Mouse (Mus musculus): Measurements from ENCODE around the gene Itgb1bp1.
A peak's percentile ranks its signal among the peaks of the same experiment; 100 is the strongest.

Itgb1bp1 gene

DNA sequence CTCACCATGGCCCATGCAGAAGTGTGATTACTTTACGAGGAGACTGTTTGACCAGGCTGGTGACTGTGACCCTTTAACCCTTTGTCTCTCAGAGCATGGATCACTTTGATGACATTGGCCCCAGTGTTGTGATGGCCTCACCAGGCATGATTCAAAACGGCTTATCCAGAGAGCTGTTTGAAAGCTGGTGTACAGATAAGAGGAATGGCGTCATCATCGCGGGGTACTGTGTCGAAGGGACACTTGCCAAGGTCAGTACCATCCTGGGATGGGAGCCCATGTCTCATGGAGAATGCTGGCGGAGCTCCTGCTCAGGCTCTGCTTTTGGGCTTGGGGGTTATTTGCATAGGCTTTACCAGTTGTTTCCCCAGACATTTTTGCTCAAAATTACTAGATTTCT lies 15.2 kb upstream of the Itgb1bp1 start:
- DNase-seq (ENCODE audit: extremely low spot score) = no peak

DNA sequence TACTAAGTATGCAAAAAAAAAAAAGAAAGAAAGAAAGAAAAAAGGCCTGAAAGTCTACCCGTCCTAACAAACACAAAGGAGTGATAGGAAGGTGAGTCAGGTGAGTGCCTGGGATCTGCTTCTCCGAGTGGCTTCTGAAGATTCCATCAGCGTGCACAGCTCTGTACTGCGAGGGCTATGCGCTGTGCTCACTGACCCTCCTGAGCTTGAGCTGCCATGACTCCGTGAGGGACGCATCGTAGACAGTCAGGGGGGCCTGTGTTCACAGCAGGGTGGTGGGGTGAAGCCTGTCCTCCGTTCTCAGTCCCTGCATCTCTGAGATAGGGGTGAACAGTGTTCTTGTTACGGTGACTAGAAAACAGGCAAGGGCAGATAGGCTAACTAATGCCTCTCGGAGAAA lies 12.8 kb upstream of the Itgb1bp1 start:
- no peak for DNase-seq (ENCODE audit: extremely low spot score)

DNA sequence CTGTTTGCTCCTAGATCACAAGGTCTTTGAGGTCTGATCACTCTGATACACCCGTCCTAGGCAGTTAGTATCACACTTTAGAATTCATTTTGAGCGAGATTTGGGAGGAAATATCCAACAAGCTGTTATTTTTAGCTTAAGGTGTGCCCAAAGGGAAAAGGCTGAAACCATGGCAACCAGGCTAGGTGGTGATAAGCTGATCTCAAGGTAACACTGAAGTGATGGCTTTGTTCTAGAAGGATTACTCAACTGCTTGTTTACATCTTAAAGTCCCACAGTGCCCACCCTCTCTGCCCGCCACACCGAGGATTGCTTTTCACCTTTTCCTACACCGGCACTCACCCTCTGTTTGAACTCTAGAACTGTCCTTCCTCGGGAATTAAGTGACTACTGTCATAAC lies 3.6 kb upstream of the Itgb1bp1 start:
- DNase-seq (ENCODE audit: extremely low spot score) = no peak

DNA sequence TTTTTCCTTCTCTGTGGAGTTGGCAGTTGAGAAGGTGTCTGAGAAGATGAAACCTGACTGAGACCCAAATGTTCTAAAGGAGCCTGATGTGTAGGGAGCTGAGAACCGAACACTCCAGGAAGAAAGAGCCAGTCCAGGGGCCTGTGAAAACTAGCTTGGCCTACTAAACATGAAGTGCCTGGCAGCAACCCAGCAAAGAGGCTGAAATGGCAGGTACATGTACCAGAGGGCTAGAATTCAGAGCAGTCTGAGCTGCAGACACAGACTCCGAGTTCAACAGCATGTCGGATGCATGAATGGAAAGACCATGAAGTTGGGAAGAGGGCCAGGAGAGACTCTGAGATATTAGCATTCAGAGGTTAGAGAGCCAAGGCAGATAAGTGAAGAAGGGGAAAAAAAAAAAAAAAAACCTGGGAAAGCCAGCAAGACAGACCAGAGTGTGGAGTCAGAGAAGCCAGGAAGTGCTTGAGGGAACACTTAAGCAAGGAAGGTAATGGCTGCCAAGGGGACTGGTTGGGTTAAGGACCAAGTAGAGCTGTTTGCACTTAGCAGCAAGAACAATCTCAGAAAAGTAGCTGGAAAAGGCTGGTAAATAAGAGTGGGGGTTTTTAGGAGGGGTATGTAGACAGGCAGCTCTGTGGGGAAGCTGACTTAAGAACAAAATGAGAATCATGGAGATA lies 2.8 kb upstream of the Itgb1bp1 start:
- no peak for DNase-seq (ENCODE audit: extremely low spot score)

DNA sequence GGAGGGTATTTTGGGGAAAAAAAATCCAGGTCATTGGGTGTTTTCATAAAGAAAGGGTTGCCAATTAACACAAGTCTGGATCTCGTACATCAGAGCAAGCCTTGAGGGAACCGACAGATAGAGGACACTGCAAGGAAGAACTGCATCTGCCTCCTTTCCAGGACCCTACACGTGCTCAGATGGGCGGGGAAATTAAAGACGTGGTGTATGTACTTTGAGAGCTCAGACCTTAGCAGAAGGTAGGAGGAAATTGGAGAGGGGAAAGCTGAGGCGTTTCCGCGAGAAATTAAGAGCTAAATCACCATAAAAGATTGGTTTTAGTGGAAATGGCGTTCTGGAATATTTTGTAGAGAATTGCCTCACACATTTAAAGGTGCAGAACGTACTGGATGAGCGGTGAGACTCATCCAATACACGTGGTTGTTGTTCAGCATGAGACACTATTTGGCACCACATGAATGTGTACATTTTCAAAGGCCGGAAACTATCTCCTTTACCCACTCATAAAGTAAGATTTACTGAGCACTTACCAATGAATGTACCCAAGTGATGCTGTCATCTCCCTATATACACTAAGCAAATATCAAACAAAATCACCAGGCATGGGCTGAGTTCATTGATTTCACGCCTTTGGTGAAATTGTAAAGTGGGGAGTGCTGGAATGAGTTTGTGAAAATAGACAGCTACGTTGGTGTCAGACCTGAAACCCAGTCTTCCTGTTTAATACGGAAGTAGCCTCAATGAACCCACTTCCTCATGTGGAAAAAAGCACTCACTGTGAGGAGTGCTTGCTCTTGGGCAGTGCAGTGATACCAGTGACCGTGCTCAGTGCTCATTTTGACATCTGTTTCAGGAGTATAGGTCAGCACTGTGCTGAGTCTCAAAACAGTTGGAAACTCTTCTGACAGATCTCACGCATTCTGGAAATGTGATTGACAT lies 897 bp upstream of the Itgb1bp1 start:
- DNase-seq (ENCODE audit: extremely low spot score) = no peak

DNA sequence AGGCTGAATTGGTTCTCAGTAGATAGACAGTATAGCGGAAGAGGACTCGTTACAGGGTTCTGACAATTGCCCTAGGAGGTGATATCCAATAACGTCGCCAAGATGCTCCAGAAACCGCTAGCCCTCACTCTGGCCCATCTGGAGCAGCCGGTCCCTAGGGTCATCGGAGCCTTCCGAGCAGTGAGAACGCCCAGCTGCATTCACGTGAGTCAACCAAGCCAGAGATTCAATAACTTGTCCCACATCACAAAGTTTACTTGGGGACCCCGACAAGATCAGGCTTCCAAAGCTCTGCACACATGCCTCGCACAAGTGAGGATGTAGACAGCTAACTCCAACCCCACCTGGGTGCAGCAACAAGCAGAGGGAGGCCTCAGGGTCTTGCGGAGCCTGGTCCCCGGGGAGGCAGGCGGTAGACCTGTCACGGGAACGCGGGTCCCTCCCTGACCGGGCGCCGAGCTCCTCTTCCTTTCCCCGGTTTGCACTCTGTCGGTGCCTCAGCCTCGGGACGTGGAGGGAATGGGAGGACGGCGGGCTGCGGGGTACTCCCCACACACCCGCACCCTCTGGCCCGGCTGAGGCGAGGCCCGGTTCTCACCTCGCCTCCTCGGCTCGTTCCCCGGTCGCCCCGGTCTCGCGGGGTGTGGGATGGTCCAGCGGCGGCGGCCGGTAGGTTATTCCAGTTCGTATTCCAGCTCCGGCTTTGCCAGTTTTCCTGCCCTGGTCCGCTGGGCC lies 409 bp downstream of the Itgb1bp1 start:
- no peak for DNase-seq (ENCODE audit: extremely low spot score)

DNA sequence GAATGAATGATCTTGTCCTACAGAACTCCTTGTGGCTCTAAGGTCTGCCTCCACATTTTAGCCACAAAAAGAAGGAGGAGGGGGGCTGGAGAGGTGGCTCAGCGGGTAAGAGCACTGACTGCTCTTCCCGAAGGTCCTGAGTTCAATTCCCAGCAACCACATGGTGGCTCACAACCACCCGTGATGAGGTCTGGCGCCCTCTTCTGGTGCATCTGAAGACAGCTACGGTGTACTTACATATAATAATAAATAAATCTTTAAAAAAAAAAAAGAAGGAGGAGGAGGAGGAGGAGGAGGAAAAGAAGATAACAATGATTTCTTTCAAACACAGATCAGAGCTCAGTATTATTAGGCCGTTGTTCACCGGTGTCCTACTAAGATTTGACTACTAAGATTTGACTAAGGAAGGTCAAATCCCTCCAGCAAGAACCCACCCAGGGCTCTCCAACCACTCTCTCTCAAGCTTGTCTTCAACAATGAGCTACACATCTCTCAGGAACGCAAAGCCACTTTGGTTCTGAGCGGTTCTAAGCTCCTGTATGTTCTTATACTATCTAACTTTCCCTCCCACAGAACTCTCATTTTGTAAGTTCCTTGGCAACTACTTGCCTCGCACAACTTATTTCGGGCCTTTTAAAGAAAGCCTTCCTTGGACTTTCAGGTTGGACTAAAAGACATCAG lies 1.2 kb downstream of the Itgb1bp1 start, which contains the start of gene Cpsf3:
Gene Cpsf3 (plus strand): TSS at position 631 of the 681 bp plus-strand sequence.
- DNase-seq (ENCODE audit: extremely low spot score) = no peak

DNA sequence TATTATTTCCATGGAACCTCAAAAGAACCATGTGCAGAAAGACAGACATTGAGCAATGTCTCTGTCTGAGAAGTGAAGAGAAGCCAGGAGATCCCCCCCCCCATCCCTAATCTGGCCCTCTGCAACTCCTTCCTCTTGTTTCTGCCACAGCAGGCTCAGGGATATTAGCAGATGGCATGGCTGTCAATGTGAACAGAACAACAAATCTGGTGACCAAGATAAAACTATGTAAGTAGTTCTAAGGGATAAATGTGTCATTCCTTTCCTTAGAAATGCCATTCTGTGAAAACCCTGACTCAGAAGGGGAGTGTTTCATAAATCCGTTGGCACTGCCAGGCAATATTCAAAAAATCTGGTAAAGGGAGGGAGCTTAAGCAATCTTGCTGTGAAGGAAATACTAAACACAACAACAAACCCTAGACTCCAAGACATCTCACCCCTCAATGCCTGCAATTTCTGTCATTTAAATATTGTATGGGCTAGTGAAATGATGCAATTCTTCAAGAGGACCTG lies 8.7 kb downstream of the Itgb1bp1 start:
- no peak for DNase-seq (ENCODE audit: extremely low spot score)

DNA sequence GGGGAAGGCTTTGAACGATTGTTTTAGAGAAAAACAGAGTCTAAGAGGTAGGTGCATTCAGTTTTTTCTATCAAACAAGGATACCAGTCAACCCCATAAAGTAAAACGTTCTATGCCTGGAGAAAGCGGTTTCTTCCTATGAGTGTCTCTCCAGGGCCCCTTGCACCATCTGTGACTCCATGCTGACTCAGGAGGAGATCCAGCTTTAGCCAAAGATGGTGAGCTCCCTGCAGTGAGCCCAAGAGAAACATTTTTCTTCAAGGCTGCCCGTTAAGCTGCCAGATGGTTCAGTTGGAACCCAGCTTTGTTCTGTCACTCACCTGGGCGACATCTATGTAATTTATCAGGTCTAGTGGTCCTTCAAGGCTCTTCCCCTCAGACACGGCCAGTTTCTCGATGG lies 11.6 kb downstream of the Itgb1bp1 start:
- no peak for DNase-seq (ENCODE audit: extremely low spot score)

DNA sequence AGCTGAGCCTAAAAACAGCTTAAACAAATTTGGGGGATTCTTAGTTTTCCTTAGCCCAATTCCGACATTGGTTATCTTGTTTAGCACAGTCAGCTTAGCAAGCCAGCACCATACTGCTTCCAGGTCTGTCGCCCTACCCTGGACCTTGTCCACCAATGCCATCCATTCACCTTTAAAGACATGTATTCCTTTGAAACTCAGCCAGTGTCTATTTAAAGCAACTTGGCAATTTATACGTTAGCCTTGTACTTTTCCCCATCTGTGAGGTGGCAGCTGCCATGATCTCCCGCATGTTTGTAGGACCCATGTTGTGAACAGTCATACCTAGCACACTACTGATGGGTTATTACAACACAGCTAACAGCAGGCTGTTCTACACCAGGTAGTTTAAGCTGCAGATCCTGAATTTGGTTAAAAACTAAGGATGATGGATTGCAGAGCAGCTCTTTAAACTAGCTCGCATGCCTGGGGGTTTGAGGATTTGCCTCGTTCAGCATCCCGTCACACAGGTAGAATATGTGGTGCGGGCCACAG lies 17.9 kb downstream of the Itgb1bp1 start:
- DNase-seq (ENCODE audit: extremely low spot score) = no peak

DNA sequence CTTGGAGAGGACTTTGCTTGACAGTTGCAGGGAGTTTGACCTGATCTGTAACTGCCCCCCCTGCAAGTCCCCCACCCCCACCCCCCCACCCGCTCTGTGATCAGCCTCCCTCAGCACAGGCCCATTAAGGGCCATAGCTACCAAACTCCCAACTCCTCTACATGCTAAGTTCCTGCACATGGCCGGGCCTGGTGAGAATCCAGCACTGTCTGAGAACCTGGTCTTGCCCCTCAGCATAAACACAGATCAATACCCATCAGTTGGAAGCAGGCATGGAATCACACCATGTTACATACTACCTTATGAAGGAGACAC lies 19.3 kb downstream of the Itgb1bp1 start:
- DNase-seq (ENCODE audit: extremely low spot score) = no peak

DNA sequence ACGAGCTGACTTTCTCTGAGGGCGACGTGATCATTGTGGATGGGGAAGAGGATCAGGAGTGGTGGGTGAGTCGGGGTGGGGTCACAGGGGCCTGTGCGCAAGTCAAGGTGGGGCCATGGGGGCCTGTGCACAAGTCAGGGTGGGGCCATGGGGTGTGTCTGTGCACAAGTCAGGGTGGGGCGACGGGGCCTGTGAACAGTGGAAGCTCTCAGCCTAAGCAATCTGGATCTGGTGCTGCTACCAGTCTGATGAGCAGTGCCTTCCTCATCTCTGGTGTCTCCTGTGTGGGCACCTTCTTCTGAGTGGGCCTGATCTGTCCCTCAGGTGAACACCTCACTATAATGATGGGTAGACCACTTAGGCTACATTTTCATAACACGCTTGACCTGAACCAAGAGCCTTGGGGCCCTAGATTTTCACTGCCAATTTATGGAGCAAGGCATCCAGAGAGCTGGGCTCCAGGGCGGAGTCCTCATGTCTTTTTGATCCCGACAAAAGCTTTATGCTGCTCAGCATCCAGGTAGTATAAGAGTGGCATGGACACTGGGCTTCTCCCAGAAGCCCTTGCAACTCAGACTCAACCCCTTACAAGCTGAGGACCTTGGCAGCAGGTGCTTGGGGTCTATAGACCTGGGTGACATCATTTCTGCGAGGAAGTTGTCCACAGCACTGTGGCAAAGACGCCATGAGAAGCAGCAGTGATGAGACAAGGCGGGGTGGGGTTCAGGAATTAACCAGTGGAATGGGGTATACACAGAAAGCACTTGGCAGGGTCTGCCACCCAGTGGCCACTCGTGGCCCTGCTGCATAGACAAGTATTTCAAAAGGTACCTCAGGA lies 19.9 kb downstream of the Itgb1bp1 start:
- DNase-seq (ENCODE audit: extremely low spot score) = peak; percentile 40

DNA sequence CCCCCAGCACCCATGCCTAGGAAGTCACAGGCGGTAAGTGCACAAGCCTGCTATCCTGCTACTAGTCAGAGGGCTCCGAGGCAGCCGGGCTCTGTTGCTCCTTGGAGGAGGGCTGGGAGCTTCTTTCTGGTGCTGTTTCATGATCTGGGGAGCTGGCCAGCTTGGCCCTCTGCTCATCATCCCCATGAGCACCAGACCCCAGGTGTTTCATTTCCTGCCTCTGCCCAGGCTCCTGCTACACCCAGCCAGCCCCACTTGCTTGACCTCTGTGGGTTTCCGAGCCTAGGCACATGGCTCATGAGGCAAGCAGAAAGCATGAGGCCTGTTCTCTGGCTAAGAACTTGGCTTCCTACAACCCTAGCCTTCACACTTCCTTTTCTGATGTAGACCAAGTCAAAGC lies 20.6 kb downstream of the Itgb1bp1 start:
- no peak for DNase-seq (ENCODE audit: extremely low spot score)

DNA sequence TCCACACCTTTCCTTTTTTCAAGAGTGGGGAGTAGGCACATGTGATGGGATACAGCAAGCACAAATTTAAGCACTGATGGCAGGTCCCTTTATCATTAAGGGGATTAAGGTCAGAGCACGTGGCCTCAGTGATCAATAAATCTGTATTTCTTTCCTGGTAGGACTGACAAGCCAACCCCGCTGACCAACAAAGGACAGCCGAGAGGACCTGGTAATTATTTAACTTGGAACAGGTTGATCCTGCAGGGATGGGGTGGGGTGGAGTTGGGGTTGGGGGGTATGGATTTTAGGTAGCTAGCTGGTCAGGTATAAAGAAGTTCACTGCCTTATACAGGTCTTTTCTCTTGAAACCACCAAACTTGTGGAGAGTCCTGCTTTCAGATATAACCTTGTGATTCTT lies 21.1 kb downstream of the Itgb1bp1 start:
- no peak for DNase-seq (ENCODE audit: extremely low spot score)

DNA sequence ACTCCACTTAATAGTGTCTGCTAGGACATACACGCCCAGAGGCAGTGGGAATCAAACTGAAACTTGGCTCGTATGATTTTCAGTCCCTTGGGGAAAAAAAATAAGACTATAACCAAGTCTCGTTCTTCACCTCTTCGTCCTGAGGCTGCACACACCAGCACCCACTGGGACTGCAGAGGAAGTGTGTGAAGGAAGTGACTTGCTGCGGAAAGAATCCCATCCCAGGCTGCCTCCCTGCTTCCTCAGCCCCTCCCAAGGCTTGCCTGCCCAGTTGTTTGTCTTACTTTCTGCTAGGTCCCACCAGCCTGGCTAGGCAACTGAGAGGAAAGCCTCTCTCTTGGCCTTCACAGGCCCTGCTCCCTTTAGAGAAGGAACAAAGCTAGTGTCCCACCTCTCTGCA lies 21.8 kb downstream of the Itgb1bp1 start:
- DNase-seq (ENCODE audit: extremely low spot score) = no peak

DNA sequence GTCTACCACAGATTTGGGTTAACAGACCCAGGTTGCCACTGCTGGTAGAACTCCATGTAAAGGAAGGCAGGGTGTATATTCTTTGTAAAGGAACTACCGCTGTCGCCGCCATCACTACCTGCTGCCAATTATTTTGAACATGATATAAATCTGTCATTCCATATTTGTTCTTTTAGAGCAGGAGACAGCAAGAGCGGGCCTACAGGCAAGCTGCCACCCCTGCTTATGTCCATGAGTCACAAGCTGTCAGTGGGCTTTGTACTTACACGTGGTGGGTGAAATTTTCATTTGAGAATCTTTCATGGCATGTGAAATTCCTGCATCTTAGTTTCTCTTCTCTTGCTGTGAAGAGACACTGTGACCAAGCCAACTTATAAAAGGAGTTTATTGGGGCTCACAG lies 22.8 kb downstream of the Itgb1bp1 start:
- no peak for DNase-seq (ENCODE audit: extremely low spot score)

DNA sequence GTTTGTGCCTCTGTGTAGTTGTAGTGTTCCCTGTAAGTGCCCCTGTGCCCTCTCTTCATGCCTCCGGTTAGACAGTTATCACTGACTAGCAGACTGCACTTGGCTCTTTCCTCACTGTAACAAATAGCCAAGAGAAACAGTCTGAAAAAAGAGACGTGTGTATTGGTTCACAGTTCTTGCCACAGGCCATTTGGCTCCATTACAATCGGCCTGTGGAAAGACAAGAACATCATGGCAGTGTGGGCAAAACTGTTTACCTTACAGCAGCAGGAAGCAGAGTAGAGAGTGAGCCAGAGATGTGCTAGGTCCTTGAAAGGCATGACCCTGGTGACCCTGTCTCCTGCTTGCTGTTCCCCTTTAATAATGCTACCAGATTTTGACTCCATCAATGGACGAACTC lies 24.6 kb downstream of the Itgb1bp1 start:
- DNase-seq (ENCODE audit: extremely low spot score) = no peak

DNA sequence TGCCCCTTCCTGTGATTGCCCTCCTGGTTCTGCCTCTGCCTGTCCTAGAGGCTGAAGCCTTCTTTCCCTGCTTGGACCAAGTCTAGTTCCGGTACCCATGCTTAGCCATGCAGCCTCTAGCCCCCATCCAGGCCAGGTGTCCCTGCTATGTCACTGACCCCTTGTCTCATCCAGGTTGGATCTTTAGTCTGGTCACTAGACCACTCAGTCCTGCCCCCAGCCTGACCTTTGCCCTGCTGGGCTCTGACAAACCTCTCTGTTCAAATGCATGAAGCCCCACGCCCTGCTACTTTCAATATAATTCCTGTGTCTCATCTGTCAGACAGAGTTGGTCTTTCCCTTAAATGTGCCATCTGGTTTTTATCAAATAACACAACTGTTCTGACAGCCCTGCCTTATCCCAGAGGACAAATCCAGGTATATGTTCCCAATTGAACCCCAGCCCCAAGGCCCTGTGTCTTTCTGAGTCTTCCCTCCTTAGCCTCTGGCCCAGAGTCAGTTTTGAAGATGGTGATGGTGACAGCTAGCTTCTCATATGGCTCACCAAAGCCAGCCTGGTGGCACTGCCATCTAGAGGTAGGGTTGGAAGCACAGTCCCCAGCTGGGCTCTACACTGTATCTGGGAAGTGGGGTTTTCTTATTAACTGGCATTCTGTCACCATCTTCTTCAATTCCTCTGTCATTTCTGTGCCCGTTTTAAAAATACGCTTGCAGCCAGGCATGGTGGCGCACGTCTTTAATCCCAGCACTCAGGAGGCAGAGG lies 25.4 kb downstream of the Itgb1bp1 start:
- DNase-seq (ENCODE audit: extremely low spot score) = no peak

DNA sequence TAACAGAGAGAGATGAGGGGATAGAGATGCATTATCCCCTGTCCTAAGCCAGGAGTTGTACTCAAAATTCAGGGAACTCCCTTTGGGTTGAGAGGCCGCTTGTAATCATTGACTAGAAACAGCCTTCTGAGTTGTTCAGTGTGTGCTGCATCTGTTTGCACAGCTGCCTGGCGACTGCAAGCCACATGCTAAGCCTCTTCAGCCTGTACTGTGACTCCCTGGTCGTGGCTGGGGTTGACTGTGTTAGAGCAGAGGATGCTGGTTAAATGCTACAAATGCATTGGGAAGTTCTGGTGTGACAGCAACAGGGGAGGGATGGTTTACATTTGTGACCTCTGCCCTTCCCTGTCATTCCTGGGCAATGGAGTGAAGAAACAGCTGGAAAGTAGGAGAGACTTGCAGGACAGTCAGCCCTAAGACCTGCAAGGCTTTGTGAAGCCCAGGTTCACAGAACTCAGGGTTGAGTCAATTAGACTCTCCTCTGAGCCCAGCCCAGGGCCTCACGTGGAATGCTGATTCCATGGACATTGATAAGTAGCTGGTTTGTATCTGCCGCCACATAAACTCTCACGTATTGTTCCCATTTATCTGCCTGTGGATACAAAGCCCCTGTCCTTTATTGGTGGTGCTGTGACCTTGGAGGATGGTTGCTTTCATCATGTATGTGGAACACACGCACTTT lies 38.2 kb downstream of the Itgb1bp1 start:
- DNase-seq (ENCODE audit: extremely low spot score) = no peak
